Mouse (Mus musculus) cortical plate, adult 2 months (tissue): ENCODE measurements around the gene Ager.

Source experiments
- CTCF ChIP-seq: fragments of 200-500 bp; IDR thresholded peaks from 2 replicates; pipeline ENCODE4 v1.5.1; 2011; ENCODE audit warnings: mild to moderate bottlenecking, control low read depth, low read length; ENCODE audit not compliant: insufficient read depth; ENCODE audit errors: extremely low read depth
- POLR2A ChIP-seq: fragments of 200-500 bp; IDR thresholded peaks from 2 replicates; pipeline ENCODE4 v1.6.1; 2011; ENCODE audit warnings: mild to moderate bottlenecking, low read length, control low read depth; ENCODE audit not compliant: insufficient read depth; ENCODE audit errors: extremely low read depth

DNA sequence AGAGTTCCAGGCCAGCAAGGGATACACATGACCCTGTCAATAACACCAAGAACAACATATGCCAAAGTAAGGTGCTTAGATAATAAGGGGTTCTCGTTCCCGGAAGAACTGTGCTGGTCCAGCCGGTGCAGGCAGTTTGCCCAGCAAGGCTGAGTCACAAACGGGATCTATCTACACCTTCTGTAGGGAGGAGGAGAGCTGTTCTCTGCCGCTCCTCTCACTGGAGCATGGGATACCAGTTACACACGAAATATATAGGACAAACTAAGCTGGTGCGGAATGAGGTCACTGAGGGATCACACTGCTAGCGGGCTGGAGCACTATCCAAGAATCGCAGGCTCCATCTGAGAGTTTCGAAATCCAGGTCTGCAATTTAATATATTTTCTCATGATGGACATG is 46.3 kb downstream of the Ager start:
- TF ChIP-seq CTCF: no peak
- TF ChIP-seq POLR2A: no peak
